In the genomic region with DNA sequence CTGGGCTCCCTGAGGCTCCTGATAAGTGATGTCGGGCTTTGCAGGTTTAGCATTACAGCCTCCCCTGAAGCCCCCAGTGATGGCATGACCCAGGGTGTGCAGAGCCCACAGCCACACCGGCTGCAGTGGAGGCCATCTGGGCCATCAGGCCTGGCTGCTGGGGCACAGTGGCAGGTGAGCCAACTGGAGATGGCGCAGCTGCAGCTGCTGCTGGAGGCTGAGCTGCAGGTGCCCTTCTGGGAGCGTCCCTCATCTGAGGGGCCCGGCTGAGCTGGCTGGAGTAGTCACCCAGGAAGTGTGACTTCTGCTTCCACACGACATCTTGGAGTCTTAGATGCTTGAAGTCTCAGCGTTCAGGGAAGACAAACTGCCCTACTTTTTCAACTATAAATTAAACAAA, we compare ENCODE assay signal across 19 mouse cellular contexts. TPM values are rescaled to one million over a fixed set of nuclear protein-coding genes. Genes with fewer than 3 reads are reported as not detected.
"Had no signal": no experiment of that assay in that cellular context is flagged by ENCODE, and none has a peak within 500 bp of the region (broad histone marks: within the 10 kb centered on the region; RNA-seq: fewer than 3 reads in every experiment).

No protein-coding gene starts in this region.

- DNase-seq: kidney, adult 11 months; kidney, adult 9 months; kidney, postnatal 25 days; lung, embryonic 14.5 days; lung, postnatal 14 days; right cerebral cortex, postnatal 14 days had no signal

- H3K27ac ChIP-seq: left cerebral cortex, adult 2 months; limb, embryonic 15.5 days; liver, embryonic 12.5 days; macrophage had no signal

- H3K36me3 ChIP-seq: limb, embryonic 15.5 days; liver, embryonic 12.5 days had no signal

- ATAC-seq: inflammation-experienced regulatory T-cells, adult 6 months; liver, embryonic 12.5 days; midbrain, embryonic 16.5 days had no signal

- H3K4me2 ChIP-seq: limb, embryonic 15.5 days; liver, embryonic 12.5 days; lung, embryonic 14.5 days; midbrain, embryonic 11.5 days had no signal

- H3K9me3 ChIP-seq: limb, embryonic 15.5 days had no signal

- H3K4me3 ChIP-seq: left cerebral cortex, adult 2 months; limb, embryonic 15.5 days; liver, embryonic 12.5 days; megakaryocyte, embryonic 14.5 days had no signal

- H3K27me3 ChIP-seq: limb, embryonic 15.5 days; liver, embryonic 12.5 days had no signal

- H3K4me1 ChIP-seq: limb, embryonic 15.5 days; liver, embryonic 12.5 days; megakaryocyte, embryonic 14.5 days had no signal

- H3K9ac ChIP-seq: limb, embryonic 15.5 days; liver, embryonic 12.5 days; lung, embryonic 14.5 days had no signal

RNA-seq across cellular contexts. Expression of a gene that starts 12.1 kb away (rescaled TPM):
- polyA plus RNA-seq: inflammation-experienced regulatory T-cells, adult 6 months; limb, embryonic 11.5 days; limb, embryonic 15.5 days; liver, embryonic 12.5 days; liver, embryonic 16.5 days; lung, embryonic 14.5 days; macrophage; midbrain, embryonic 11.5 days; midbrain, embryonic 16.5 days; neural tube, embryonic 14.5 days; small intestine, adult 2 months; stomach, embryonic 16.5 days had no signal

RNA-seq across cellular contexts. Expression of a gene that starts 44.7 kb away (rescaled TPM):
- polyA plus RNA-seq: inflammation-experienced regulatory T-cells, adult 6 months; macrophage had no signal
